Mouse (Mus musculus): ENCODE measurements around the gene Tyrobp. TPM values are rescaled to one million over a fixed set of nuclear protein-coding genes. Genes with fewer than 3 reads are reported as not detected.

Tyrobp gene
- polyA plus RNA-seq (2012; rRNA removed), result 85.1 and 117 TPM in 2 replicates

DNA sequence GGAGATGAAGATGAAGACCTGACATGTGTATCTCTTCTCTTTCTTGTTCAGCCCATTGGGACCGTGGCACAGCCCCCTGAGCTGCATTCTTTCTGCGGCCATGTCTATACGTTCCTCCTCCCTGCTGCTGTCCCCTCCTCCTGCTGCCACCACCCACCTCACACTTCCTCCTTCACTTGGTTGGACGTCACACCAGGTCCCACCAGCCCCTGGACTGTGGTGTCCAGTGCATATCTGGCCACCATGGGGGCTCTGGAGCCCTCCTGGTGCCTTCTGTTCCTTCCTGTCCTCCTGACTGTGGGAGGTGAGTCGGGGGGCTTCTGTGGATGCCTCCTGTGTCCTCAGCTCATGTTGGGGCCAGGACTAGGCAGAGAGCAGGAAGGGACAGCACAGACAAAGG is at the start of gene Tyrobp:
TSS of gene Tyrobp (plus strand) at position 165 of the 400 bp plus-strand sequence.
- no peak for DNase-seq (ENCODE audit: low spot score)

- no peak for DNase-seq (ENCODE audit: low spot score)
These were observed 46.1 kb upstream of the Tyrobp start for GRCm38 (mm10) chr7:30367466-30367865.

DNA sequence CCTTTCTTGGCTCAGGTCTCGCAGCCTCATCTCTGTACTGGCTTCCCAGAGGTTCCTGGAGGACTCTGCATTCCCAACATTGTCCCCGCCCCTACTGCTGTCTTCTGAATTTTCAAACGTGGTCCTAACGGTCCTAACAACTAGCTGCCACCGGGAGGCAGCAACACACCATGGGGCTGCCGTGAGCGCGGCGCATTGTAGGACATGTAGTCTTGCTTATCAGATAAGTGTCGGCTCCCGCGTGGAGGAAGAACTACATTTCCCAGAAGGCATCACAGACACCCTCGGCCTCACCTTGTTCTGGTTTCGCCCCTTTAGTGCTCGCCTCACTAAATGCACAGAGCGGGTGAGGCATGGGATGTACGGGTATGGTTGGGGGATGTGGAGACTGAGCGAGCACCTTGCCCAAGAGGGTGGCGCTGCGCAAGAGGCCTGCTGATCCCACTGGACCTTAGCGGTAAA is 40.0 kb upstream of the Tyrobp start:
- peak; percentile 64 for DNase-seq (ENCODE audit: low spot score)

DNA sequence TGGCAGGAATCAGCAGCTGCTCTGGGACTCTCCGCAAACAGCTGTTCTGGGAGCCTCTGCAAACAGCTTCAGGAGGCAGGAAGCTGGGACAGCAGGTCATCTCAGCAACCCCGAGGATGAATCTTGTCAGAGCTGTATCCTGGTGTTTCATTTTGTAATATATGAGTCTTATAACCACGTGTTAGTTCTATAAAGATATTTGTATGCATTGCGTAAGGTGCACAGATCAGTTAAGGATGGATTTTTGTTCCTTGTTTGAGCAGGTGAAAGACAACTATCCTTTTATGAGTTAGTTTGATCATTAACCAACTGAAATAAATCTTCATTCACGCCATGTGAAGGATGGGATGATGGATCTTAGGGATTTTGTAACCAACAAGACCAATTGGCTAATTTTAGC is 33.5 kb upstream of the Tyrobp start:
- DNase-seq (ENCODE audit: low spot score), result no peak

DNA sequence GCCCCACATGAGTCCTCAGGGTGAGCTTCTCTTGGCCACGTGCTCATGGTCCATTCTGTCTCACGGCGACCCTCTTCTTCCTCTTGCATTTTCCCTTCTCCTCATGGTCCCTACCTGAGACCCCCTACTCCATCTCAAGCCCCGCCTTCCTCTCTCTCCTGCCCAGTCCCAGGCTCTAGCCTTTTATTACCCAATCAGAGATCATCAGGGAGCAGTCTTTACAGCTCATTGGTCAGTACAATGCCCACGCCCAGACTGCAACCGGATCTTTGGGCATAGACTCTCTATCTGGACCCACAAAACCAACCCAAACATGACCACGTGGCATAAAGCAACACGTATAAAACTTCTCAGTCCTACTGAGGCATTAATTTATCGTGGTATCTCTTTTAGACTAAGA is 29.5 kb upstream of the Tyrobp start:
- DNase-seq (ENCODE audit: low spot score), result no peak

- DNase-seq (ENCODE audit: low spot score), result no peak
These were observed 20.6 kb upstream of the Tyrobp start for GRCm38 (mm10) chr7:30392746-30393520.

GRCm38 (mm10) chr7:30393631-30394030 is 19.9 kb upstream of the Tyrobp start:
- no peak for DNase-seq (ENCODE audit: low spot score)

DNA sequence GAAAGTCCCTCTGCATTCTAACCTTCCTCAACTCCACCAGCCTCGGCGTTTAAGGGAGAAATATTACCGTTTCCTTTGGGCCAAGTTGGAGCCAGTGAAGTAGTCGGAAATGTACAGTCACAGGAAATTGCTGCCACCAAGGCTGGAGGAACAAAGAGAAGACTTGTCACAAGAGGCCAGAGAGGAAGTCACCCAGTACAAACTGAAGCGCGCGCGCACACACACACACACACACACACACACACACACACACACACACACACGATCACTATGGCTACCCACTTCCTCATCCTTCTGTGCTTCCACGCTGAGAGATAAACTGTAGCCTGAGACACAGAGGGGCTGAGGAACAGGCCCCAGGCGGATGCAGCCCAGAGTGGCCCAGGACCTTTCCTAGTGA is 19.2 kb upstream of the Tyrobp start:
- no peak for DNase-seq (ENCODE audit: low spot score)

GRCm38 (mm10) chr7:30394871-30395270 is 18.7 kb upstream of the Tyrobp start:
- DNase-seq (ENCODE audit: low spot score), result no peak

DNA sequence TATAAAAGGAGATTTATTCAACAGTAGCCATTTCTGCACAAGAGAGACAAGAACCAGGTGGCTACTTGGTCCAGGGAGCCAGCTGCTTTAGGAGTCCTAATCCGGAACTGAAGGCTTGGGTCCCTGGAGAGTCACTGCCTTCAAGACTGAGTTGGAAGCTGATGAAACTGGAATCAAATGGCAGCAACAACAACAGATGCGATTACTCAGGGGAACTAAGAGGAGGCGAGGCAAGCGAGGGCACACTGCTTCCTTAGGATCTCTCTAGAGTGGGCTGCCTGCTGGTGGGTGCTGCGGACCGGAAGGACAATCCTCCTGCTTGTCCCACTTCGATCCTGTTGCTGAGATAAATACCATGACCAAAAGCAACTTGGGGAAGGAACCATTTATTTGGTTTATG is 13.9 kb upstream of the Tyrobp start:
- DNase-seq (ENCODE audit: low spot score), result no peak

- DNase-seq (ENCODE audit: low spot score), result no peak
These were observed 11.2 kb upstream of the Tyrobp start for GRCm38 (mm10) chr7:30402343-30402742.

DNA sequence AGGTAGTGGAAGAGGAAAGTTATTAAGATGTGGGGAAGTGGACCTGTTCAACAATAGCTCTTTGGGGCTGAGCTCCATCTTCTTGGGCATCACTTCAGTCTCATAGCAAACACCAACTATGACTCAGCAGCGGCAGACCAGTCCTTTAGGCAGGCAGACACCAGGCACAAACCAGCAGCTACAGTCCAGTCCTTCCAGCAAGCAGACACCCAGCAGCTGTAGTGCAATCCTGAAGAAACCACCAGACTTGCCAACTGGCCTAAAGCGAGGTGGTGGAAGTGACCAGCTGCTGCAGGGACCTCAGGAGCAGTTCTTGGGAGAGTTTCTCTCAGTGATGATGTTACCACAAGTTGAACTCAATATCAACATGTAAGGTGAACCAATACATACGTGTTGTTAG is 4.9 kb upstream of the Tyrobp start:
- DNase-seq (ENCODE audit: low spot score), result no peak

DNA sequence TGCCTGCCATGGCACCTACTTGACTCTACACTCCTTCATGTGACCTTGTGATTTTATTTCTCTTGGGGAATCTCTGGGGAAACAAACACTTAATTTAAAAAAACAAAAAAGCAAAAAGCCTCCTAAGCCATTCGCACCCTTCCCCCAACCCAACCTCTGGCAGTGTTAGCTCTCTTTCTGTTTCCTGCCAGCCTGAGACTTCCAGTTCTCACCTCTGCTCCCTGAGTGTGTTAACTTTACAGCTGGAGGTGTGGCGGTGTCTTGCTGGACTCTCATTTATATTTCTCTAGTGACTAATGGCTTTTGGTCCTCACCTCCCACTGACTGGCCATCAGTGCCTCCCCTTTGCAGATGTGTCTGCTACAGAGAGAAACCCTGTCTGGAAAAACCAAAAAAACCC is 3.8 kb upstream of the Tyrobp start:
- DNase-seq (ENCODE audit: low spot score), result no peak

DNA sequence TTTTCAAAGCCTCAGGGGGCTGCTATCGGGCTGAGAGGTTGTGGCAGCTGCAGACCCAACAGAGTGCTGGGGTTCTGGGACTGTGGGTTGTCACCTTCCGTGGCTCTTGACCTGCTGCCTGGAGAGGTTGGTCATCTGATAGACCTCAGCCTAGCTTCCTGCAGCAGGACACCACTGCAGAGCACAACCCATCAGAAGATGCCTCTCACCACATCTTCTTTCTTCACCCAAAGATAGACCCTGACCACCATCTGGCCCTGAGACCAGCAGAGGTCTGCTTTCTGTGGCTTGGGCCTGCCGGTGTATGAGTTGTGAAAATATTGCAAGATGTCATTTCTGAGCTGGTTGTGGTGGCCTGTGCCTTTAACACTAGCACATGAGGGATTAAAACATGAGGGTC is 2.5 kb upstream of the Tyrobp start:
- DNase-seq (ENCODE audit: low spot score), result no peak

GRCm38 (mm10) chr7:30412735-30413147 is 819 bp upstream of the Tyrobp start:
- DNase-seq (ENCODE audit: low spot score), result no peak

DNA sequence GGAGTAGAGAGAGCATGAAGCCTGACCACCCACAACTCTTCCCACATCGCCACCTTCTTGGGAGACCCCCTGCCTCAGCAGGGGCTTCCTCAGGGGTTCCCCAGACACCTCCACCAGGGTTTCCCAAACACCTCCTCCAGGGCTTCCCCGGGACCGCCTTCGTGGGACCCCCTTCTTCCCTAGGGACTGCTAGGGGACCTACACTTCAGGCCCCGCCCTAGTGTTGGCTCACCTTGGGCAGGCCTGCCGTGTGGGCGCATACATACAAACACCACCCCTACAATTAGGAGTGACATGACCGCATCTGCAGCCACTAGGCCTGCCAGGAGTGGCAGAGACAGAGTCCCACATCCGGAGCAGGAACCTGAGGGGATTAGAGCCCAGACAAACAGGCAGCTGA is 4.3 kb downstream of the Tyrobp start:
- DNase-seq (ENCODE audit: low spot score), result no peak

GRCm38 (mm10) chr7:30419561-30420499 is 6.3 kb downstream of the Tyrobp start, which contains the start of gene Hcst:
TSS of gene Hcst (minus strand) at chr7:30419854.
- DNase-seq (ENCODE audit: low spot score), result no peak

- no peak for DNase-seq (ENCODE audit: low spot score)
These were observed 7.1 kb downstream of the Tyrobp start for GRCm38 (mm10) chr7:30420673-30421072.

DNA sequence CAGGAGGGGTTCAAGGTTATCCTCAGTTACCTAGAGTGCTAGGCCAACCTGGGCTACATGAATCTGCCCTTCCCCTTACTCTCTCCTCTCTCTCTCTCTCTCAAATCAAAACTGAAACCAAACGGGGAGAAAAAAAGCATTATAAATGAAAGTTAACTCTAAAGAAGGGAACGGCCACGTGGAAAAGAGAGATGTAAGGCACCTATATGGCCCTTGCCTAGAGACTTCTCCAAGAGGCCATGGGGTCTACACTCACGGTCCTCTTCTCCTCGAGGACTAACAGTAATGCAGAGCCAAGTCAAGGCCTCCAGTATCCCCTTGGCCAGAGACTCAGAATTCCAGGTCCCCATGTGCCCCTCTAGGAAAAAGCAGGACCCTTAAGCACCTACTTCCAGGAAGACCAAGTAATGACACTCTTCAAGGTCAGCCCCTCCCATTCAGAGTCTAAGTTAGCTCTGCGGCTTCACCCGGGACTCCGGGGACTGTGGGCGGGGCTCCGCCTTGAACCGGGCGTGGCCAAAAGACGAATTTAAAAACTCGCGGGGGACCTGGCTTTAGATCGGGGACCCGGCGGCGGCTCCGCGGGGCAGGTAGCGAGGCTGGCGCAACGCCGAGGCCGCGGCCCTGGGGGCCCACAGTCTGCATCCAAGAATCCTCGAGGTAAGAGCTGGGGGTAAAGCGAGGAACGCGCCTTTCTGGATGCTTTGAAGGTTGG is 7.8 kb downstream of the Tyrobp start, which contains the start of gene Nfkbid:
TSS of gene Nfkbid (plus strand) at position 558 of the 715 bp plus-strand sequence.
- DNase-seq (ENCODE audit: low spot score), result peak; percentile 45

GRCm38 (mm10) chr7:30421890-30422435 is 8.4 kb downstream of the Tyrobp start:
- peak; percentile 60 for DNase-seq (ENCODE audit: low spot score)

GRCm38 (mm10) chr7:30422560-30422959 is 9.0 kb downstream of the Tyrobp start:
- DNase-seq (ENCODE audit: low spot score), result no peak

All from urinary bladder, adult 2 months (tissue).